Mouse (Mus musculus) left cerebral cortex, adult 9 months (tissue): ENCODE measurements at regions not wholly inside any gene's neighbourhood (a gene's known extent, or its start where the extent isn't known, plus 50 kb on each side); places are given as distances from the start of the nearest gene placed in this dataset.
A peak's percentile ranks its signal among the peaks of the same experiment; 100 is the strongest.

Source experiments
- DNase-seq, 2 experiments: peaks; one replicate each; pipeline ENCODE4 v3.0.0; 2022; ENCODE audit warnings: low spot score in 2 of 2

DNA sequence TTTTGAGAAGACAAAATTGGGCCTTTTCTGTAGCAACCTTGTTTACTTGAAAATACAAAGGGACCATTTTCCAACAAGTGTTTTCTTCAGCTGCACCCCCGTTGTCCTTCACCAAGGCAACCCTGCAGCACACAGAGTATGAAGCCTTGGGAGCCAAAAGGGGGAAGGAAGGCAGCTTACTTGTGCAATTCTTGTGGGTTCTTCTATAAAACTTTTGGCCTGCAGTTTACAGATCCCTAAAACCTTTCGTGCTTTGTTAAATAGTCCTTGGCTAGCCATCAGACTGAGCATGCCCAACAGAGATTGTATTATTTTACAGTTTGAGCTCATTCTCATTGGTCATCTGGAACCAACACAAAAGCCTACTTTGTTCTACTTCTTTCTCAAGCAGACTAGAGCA is 140.6 kb upstream of the H2al1a start:
- DNase-seq, result peak; percentile 9 to 15

GRCm38 (mm10) chrX:11170416-11170815 is 128.6 kb upstream of the H2al1a start:
- DNase-seq, result no peak

GRCm38 (mm10) chrX:11180194-11180816 is 118.8 kb upstream of the H2al1a start:
- DNase-seq, result no peak

GRCm38 (mm10) chrX:11181855-11182254 is 117.2 kb upstream of the H2al1a start:
- DNase-seq, result no peak

DNA sequence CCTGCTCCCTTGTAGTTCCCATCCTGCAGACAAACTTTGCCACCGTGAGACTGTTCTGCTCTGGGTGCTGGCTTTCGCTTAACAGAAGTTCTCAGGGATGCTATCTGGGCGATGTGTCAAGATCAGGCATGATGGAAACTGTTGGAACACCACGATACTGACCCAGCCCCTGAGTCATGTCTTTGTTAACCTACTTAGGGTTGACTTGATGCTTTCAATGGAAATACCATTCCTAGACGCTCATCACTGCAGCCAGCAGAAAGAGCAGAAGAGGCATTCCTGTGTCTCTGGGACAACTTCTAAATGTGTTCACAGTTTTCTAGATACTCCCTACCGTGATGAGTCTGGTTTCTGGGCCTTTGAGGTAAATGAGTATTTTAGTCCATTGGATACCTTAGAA is 108.2 kb upstream of the H2al1a start:
- DNase-seq, result no peak

GRCm38 (mm10) chrX:11204135-11204534 is 94.9 kb upstream of the H2al1a start:
- DNase-seq, result no peak

DNA sequence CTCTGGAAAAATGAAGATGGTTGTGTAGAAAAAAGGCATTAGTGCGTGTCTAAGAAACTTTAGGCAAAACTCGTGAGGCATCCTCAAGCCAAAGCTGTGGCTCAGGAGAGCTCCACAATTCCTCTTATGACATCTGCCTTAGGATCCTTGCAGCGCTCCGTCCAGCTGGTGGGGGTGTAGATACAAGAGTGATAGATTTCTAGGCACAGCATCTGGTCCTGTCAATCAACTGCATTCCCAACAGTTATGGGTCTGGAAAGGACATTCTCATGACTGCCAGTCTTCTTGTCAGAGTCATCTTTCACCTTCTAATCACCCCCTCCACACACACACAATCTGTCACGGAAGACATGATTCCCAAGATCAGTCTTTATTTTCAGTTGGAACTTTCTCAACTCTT is 89.2 kb upstream of the H2al1a start:
- DNase-seq, result no peak

GRCm38 (mm10) chrX:11212811-11213210 is 86.2 kb upstream of the H2al1a start:
- DNase-seq, result no peak

DNA sequence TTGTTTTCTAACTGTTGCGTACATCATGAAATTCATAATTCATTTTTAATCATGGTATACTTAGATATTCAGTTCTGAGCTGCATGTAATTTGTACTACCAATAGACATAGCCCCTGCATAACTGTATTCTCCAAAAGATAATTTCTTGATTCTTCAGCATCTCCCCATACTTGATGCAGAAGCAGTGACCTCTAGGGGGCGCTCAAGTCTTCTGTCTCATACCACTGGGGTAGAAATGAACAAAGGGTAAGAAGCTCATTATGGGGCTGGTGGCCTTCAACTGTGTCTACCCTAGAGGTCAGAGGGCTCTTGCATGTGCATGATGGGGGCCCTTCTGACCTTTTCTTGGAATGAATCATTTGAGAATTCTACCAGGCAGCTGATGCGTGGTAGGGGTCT is 85.6 kb upstream of the H2al1a start:
- peak in 1 of 2 experiments; percentile 62 for DNase-seq

DNA sequence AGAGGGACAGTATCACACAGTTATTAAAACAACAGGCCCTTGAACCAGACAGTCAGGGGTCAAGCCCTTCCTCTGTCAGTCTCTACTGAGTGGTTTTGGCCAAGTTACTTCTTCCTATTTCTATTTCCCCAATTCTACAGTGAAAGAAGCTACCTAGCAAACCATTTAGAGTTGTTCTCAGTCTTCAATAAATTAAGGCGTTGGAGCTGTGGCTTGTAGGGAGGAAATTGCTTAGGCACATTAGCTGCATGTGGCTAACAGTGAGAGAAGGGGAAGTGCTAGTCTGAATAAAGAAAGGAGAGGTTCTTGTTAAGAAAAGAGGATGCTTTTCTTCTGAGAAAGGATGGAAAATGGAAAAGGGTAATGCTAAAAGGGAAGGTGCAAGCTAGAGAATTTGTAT is 60.0 kb upstream of the H2al1a start:
- DNase-seq, result no peak

DNA sequence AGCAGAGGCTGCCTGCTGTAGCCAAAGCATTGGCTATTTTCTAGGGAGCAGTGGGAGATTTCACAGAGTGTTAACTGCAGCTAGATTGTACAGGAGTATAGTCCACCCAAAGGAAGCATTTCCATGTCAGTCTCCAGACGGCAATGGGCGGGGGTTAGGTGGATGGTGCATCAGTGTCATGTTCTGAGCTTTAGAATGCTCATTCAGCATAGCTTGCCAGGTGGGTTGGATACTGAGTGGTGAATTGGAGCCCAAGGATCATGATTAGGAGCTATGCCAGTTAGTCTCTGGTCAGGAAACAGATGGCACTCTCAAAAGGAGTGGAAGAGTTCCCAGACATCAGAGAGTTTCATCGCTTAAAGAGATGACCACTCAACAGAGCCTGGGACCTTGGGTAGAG is 53.5 kb upstream of the H2al1a start:
- no peak for DNase-seq
